ENCODE assay signal across 8 mouse cellular contexts in the genomic region with DNA sequence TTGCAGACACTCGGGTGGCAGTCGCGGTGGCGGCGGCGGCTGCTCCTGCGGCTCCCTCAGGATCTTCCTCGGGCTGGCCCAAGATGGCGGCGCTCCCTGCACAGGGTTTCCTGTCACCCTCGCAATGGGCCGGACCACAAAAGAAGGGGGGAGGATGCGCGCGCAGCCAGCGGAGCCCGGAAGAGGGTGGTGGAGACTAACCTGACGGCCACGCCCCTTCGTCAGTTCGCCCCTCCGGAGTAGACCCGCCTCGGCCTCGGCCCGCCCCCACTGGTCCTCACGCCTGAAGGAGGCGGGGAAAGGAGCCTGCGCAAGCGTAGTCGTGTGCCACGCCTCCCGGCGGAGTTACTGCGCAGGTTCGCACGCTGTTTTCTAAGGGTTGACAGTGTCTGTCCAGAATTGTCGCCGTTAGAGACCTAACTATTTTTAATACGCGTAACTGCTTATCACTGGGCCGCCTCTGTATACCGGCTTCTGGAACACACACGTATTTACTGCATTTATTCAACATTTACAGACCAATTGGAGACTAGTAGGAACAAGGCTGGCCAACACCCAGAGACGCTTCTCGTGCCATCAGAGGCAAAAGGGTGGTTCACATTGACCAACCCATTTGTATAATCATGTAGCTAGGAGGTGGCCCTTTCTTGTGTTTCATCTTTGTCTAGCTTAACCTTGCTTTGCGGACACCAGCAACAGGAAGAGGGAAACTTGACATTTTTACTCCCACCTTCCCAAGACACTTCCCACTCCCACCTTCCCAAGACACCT. TPM values are rescaled to one million over a fixed set of nuclear protein-coding genes. Genes with fewer than 3 reads are reported as not detected.
A peak's percentile ranks its signal among the peaks of the same experiment; 100 is the strongest.
DNase-seq lines count a peak whose midpoint lies in the region; ATAC-seq lines count a peak whose summit lies in the region.

A gene (minus strand): TSS at position 223 of the 771 bp plus-strand sequence.

- no peaks in the 10 kb centered on the region for H3K27me3 ChIP-seq in heart, embryonic 13.5 days (replicated peaks)
- H3K27me3 ChIP-seq in liver, embryonic 12.5 days (replicated peaks) = no peaks in the 10 kb centered on the region
- no peaks in the 10 kb centered on the region for H3K27me3 ChIP-seq in stomach, embryonic 15.5 days (replicated peaks)

- H3K27ac ChIP-seq in brown adipose tissue, adult 24 weeks (replicated peaks; ENCODE audit: low read depth, low read length) = peak within 1 kb of the TSS; percentile 99
- H3K27ac ChIP-seq in heart, embryonic 13.5 days (replicated peaks) = peak within 1 kb of the TSS; percentile 99
- peak within 1 kb of the TSS; percentile 96 for H3K27ac ChIP-seq in liver, embryonic 12.5 days
- H3K27ac ChIP-seq in stomach, embryonic 15.5 days = peak within 1 kb of the TSS; percentile 98

- peak within 1 kb of the TSS; percentile 96 for H3K4me3 ChIP-seq in brown adipose tissue, adult 24 weeks (ENCODE audit: insufficient read depth, low read depth, low read length)
- H3K4me3 ChIP-seq in heart, embryonic 13.5 days = peak within 1 kb of the TSS; percentile 100
- H3K4me3 ChIP-seq in liver, embryonic 12.5 days = peak within 1 kb of the TSS; percentile 83
- peak within 1 kb of the TSS; percentile 96 for H3K4me3 ChIP-seq in stomach, embryonic 15.5 days (replicated peaks)

- under 1% methylated on average over 46 of the region's 47 CpGs for WGBS in heart, embryonic 13.5 days
- under 1% methylated on average over 47 of the region's 47 CpGs for WGBS in liver, embryonic 12.5 days (ENCODE audit: insufficient replicate concordance)
- under 1% methylated on average over 46 of the region's 47 CpGs for WGBS in stomach, embryonic 15.5 days

- peak within 1 kb of the TSS; percentile 76 for H3K4me2 ChIP-seq in heart, embryonic 13.5 days
- H3K4me2 ChIP-seq in liver, embryonic 12.5 days = peak within 1 kb of the TSS; percentile 87
- peak within 1 kb of the TSS; percentile 81 for H3K4me2 ChIP-seq in stomach, embryonic 15.5 days

- peak; percentile 100 for DNase-seq in CD4-positive, CD25-positive, alpha-beta regulatory T cell, adult 2 months (ENCODE audit: low read depth, low spot score)
- peak; percentile 68 for DNase-seq in fat pad, adult 2 months (ENCODE audit: extremely low read depth, low read depth, low spot score)
- DNase-seq in kidney, postnatal 10 days = peak; percentile 100
- peak; percentile 100 for DNase-seq in natural killer cell, adult 2 months (ENCODE audit: low spot score in 2 of 2)

- peak; percentile 98 for ATAC-seq in heart, embryonic 13.5 days (ENCODE audit: extremely low read depth, insufficient number of reproducible peaks, low FRiP score, low TSS enrichment)
- ATAC-seq in liver, embryonic 12.5 days = peak; percentile 95
- peak; percentile 97 for ATAC-seq in stomach, embryonic 15.5 days (ENCODE audit: insufficient read depth, low FRiP score, low read depth)

- peaks cover 6% of the 10 kb centered on the region; the same call in 1 of the 2 replicates for H3K4me1 ChIP-seq in brown adipose tissue, adult 24 weeks (ENCODE audit: control insufficient read depth, insufficient read depth, insufficient read length, low read length)
- peaks cover 34% of the 10 kb centered on the region for H3K4me1 ChIP-seq in heart, embryonic 13.5 days
- H3K4me1 ChIP-seq in liver, embryonic 12.5 days = peaks cover 30% of the 10 kb centered on the region
- peaks cover 6% of the 10 kb centered on the region; the same call in 1 of the 2 replicates for H3K4me1 ChIP-seq in stomach, embryonic 15.5 days

- H3K36me3 ChIP-seq in heart, embryonic 13.5 days = no peaks in the 10 kb centered on the region
- H3K36me3 ChIP-seq in liver, embryonic 12.5 days = peaks cover 16% of the 10 kb centered on the region
- H3K36me3 ChIP-seq in stomach, embryonic 15.5 days = no peaks in the 10 kb centered on the region

- H3K9ac ChIP-seq in heart, embryonic 13.5 days = peak within 1 kb of the TSS; percentile 100
- H3K9ac ChIP-seq in liver, embryonic 12.5 days = peak within 1 kb of the TSS; percentile 99
- H3K9ac ChIP-seq in stomach, embryonic 15.5 days = peak within 1 kb of the TSS; percentile 96

- H3K9me3 ChIP-seq in heart, embryonic 13.5 days = no peaks in the 10 kb centered on the region
- no peaks in the 10 kb centered on the region for H3K9me3 ChIP-seq in liver, embryonic 12.5 days (replicated peaks)
- H3K9me3 ChIP-seq in stomach, embryonic 15.5 days = no peaks in the 10 kb centered on the region

RNA-seq across cellular contexts. Expression of the gene that starts here (rescaled TPM):
- polyA plus RNA-seq in brown adipose tissue, adult 24 weeks (2012; ENCODE audit: insufficient read depth, insufficient read length, missing spikeins) = 114 and 128 TPM in 2 replicates
- 228 and 262 TPM in 2 replicates for polyA plus RNA-seq in heart, embryonic 13.5 days (2015; fragmentation: Nextera tagmentation; extraction: Ambion mirVana)
- 141 and 143 TPM in 2 replicates for polyA plus RNA-seq in liver, embryonic 12.5 days (2016; fragmentation: Nextera tagmentation; extraction: Ambion mirVana)
- polyA plus RNA-seq in stomach, embryonic 15.5 days (2015; fragmentation: Nextera tagmentation; extraction: Ambion mirVana) = 283 and 304 TPM in 2 replicates

Comparison
In these comparisons a context has a peak if more than half of its experiments do, and no peak if none do; other contexts are left out.
1. Peak in every context shown above with its lines: DNase-seq, ATAC-seq, H3K4me3 ChIP-seq and H3K27ac ChIP-seq.